Mouse (Mus musculus) intestine, embryonic 16.5 days (tissue): ENCODE measurements around the gene Zfp58. TPM values are rescaled to one million over a fixed set of nuclear protein-coding genes. Genes with fewer than 3 reads are reported as not detected.
"Not testable (repeated sequence)": the region's sequence is repeated elsewhere in the genome, so short reads cannot be mapped to it uniquely, and the experiment has no call there.

Experiments
- ATAC-seq: fragments of 200-750 bp; cut with Nextera tagmentation; 2 replicates; pipeline ENCODE4 v1.8.0; 2017; ENCODE audit warnings: moderate TSS enrichment, moderate library complexity
- H3K27ac ChIP-seq: fragments of 300-500 bp; sonication (generic); 2 replicates; pipeline ENCODE4 v1.5.1; 2014; ENCODE audit warnings: mild to moderate bottlenecking, low read length
- H3K27me3 ChIP-seq: fragments of 300-500 bp; sonication (generic); replicated peaks from 2 replicates; pipeline ENCODE4 v1.6.1; 2014; ENCODE audit warnings: low read length, control low read depth, mixed read lengths; ENCODE audit not compliant: control insufficient read depth, insufficient read depth
- H3K36me3 ChIP-seq: fragments of 300-500 bp; sonication (generic); 2 replicates; pipeline ENCODE4 v1.6.1; 2014; ENCODE audit warnings: low read length, control low read depth; ENCODE audit not compliant: control insufficient read depth, insufficient read depth
- H3K4me1 ChIP-seq: fragments of 300-500 bp; sonication (generic); 2 replicates; pipeline ENCODE4 v1.6.1; 2014; ENCODE audit warnings: low read length, control low read depth, mixed read lengths; ENCODE audit not compliant: control insufficient read depth, insufficient read depth
- H3K4me2 ChIP-seq: fragments of 300-500 bp; sonication (generic); 2 replicates; pipeline ENCODE4 v1.6.1; 2014; ENCODE audit warnings: low read depth, low read length, control low read depth
- H3K4me3 ChIP-seq: fragments of 300-500 bp; sonication (generic); 2 replicates; pipeline ENCODE4 v1.5.1; 2014; ENCODE audit warnings: mild to moderate bottlenecking, low read length
- H3K9ac ChIP-seq: fragments of 300-500 bp; sonication (generic); 2 replicates; pipeline ENCODE4 v1.6.1; 2014; ENCODE audit warnings: low read depth, low read length
- H3K9me3 ChIP-seq: fragments of 300-500 bp; sonication (generic); 2 replicates; pipeline ENCODE4 v1.6.1; 2016; ENCODE audit warnings: low read length, control low read depth; ENCODE audit not compliant: control insufficient read depth
- WGBS: fragments of 180-500 bp; shearing (Covaris S2); extraction: QIAGEN DNeasy Blood & Tissue Kit; methylation state at CpG from one replicate; pipeline ENCODE4 v1.1.7; 2014; 5-methylcytosine and 5-hydroxymethylcytosine counted together
- polyA plus RNA-seq: library from polyadenylated mRNA; unstranded; fragments of >200 nt; fragmentation: Nextera tagmentation; extraction: Ambion mirVana; gene quantifications from 2 replicates; pipeline ENCODE4 v1.2.1, GENCODE M21; 2015

Gene Zfp58
- polyA plus RNA-seq, 1 experiment from 2014 or later, result 9.8 TPM

GRCm38 (mm10) chr13:67481528-67481927 lies 18.8 kb downstream of the Zfp58 start:
- H3K4me2 ChIP-seq, result no peak overlapping the region
- H3K9me3 ChIP-seq, result no peaks in the 10 kb centered on the region

GRCm38 (mm10) chr13:67469274-67469673 lies 31.1 kb downstream of the Zfp58 start:
- Histone ChIP-seq H3K4me2 (no peak overlapping the region), H3K36me3 (no peaks in the 10 kb centered on the region), H3K4me1 (no peaks in the 10 kb centered on the region), H3K9me3 (no peaks in the 10 kb centered on the region), H3K9ac (no peak overlapping the region), H3K4me3 (no peak overlapping the region), H3K27me3 (no peaks in the 10 kb centered on the region), H3K27ac (no peak overlapping the region)
- 93% methylated on average over 3 of the region's 3 CpGs for WGBS
- no peak for ATAC-seq

More at GRCm38 (mm10) chr13:67481528-67481927, 18.8 kb downstream of the Zfp58 start:
- H3K27ac ChIP-seq, result no peak overlapping the region
- H3K4me1 ChIP-seq, result no peaks in the 10 kb centered on the region
- 58% methylated on average over 4 of the region's 4 CpGs for WGBS
- no peak overlapping the region for H3K4me3 ChIP-seq
- H3K27me3 ChIP-seq, result no peaks in the 10 kb centered on the region
- ATAC-seq, result no peak
- no peaks in the 10 kb centered on the region for H3K36me3 ChIP-seq
- no peak overlapping the region for H3K9ac ChIP-seq

GRCm38 (mm10) chr13:67463506-67464185 lies 36.7 kb downstream of the Zfp58 start:
- not testable (repeated sequence) for H3K4me2 ChIP-seq, H3K36me3 ChIP-seq, H3K27me3 ChIP-seq, H3K27ac ChIP-seq, H3K4me3 ChIP-seq, ATAC-seq, H3K9ac ChIP-seq, H3K4me1 ChIP-seq, H3K9me3 ChIP-seq
- 87% methylated on average over 2 of the region's 5 CpGs for WGBS

- Histone ChIP-seq H3K4me2 (peak overlapping the region; percentile 52), H3K27me3 (no peaks in the 10 kb centered on the region), H3K9ac (peak overlapping the region; percentile 71), H3K9me3 (no peaks in the 10 kb centered on the region), H3K4me1 (peaks cover 3% of the 10 kb centered on the region; the same call in 1 of the 2 replicates), H3K4me3 (peak overlapping the region; percentile 66), H3K27ac (peak overlapping the region; percentile 47), H3K36me3 (no peaks in the 10 kb centered on the region)
- 4% methylated on average over 3 of the region's 3 CpGs for WGBS
- peak; percentile 75 for ATAC-seq
Observed at GRCm38 (mm10) chr13:67452021-67452309, 48.4 kb downstream of the Zfp58 start.

GRCm38 (mm10) chr13:67451172-67452020 lies 49.0 kb downstream of the Zfp58 start, which contains the start of gene Zfp874a:
Gene Zfp874a (minus strand): TSS chr13:67451624.
- under 1% methylated on average over 20 of the region's 20 CpGs for WGBS
- peak; percentile 98 for ATAC-seq
- H3K4me1 ChIP-seq, result peaks cover 3% of the 10 kb centered on the region; the same call in 1 of the 2 replicates
- peak within 1 kb of the TSS; percentile 66 for H3K4me3 ChIP-seq
- H3K27me3 ChIP-seq, result no peaks in the 10 kb centered on the region
- H3K9me3 ChIP-seq, result no peaks in the 10 kb centered on the region
- H3K4me2 ChIP-seq, result peak within 1 kb of the TSS; percentile 52
- H3K27ac ChIP-seq, result peak within 1 kb of the TSS; percentile 48
- H3K36me3 ChIP-seq, result no peaks in the 10 kb centered on the region
- H3K9ac ChIP-seq, result peak within 1 kb of the TSS; percentile 71

Other genes starting within 250 kb of the Zfp58 start
- 1.2 and 1.5 TPM in 2 replicates for gene Zfp458, start 222.1 kb downstream of the Zfp58 start, polyA plus RNA-seq
- gene Zfp457, start 194.1 kb downstream of the Zfp58 start, polyA plus RNA-seq, result 0.69 and 1.4 TPM in 2 replicates
- gene Zfp595, start 168.0 kb downstream of the Zfp58 start, polyA plus RNA-seq, result 2.0 and 2.4 TPM in 2 replicates
- 0.28 and 0.95 TPM in 2 replicates for gene Gm28044, start 140.0 kb downstream of the Zfp58 start, polyA plus RNA-seq
- gene Zfp953, start 139.9 kb downstream of the Zfp58 start, polyA plus RNA-seq, result 0.77 and 1.0 TPM in 2 replicates
- gene Gm28041, start 124.8 kb downstream of the Zfp58 start, polyA plus RNA-seq, result 0.48 TPM in 1 of 2 replicates, not detected in the other
- 1.5 and 1.9 TPM in 2 replicates for gene Zfp456, start 124.7 kb downstream of the Zfp58 start, polyA plus RNA-seq
- 6.7 and 7.3 TPM in 2 replicates for gene Zfp429, start 100.7 kb downstream of the Zfp58 start, polyA plus RNA-seq
- gene Zfp459, start 79.1 kb downstream of the Zfp58 start, polyA plus RNA-seq, result 1.7 and 2.3 TPM in 2 replicates
- gene Zfp874a, start 48.9 kb downstream of the Zfp58 start, polyA plus RNA-seq, result 7.5 TPM in 2 replicates
- gene Zfp874b, start 16.3 kb downstream of the Zfp58 start, polyA plus RNA-seq, result 1.7 and 1.9 TPM in 2 replicates
- not detected in 2 replicates for gene Gm26965, start 25.6 kb upstream of the Zfp58 start, polyA plus RNA-seq
- 17.9 and 19.3 TPM in 2 replicates for gene Zfp87, start 25.6 kb upstream of the Zfp58 start, polyA plus RNA-seq
- 9.2 and 9.7 TPM in 2 replicates for gene Zfp748, start 53.3 kb upstream of the Zfp58 start, polyA plus RNA-seq
- gene Zfp729b, start 109.2 kb upstream of the Zfp58 start, polyA plus RNA-seq, result 3.1 and 3.3 TPM in 2 replicates
- gene Gm49345, start 137.2 kb upstream of the Zfp58 start, polyA plus RNA-seq, result not detected in 2 replicates
- 1.8 and 3.0 TPM in 2 replicates for gene Zfp729a, start 137.2 kb upstream of the Zfp58 start, polyA plus RNA-seq
- gene Zfp738, start 186.5 kb upstream of the Zfp58 start, polyA plus RNA-seq, result 7.4 and 9.2 TPM in 2 replicates
- 4.5 and 5.3 TPM in 2 replicates for gene Zfp65, start 228.6 kb upstream of the Zfp58 start, polyA plus RNA-seq